Mouse (Mus musculus): ENCODE measurements at regions not wholly inside any gene's neighbourhood (a gene's known extent, or its start where the extent isn't known, plus 50 kb on each side); places are given as distances from the start of the nearest gene placed in this dataset.

- DNase-seq (ENCODE audit: low spot score in 2 of 2) = no peak
Measured at GRCm38 (mm10) chr5:148454200-148454599, 54.5 kb upstream of the Slc7a1 start.

GRCm38 (mm10) chr5:148453776-148454175, 54.1 kb upstream of the Slc7a1 start:
- DNase-seq (ENCODE audit: low spot score in 2 of 2) = no peak

- DNase-seq (ENCODE audit: low spot score in 2 of 2) = no peak
Measured at GRCm38 (mm10) chr5:148452909-148453632, 53.4 kb upstream of the Slc7a1 start.

GRCm38 (mm10) chr5:148451811-148452210, 52.1 kb upstream of the Slc7a1 start:
- peak; percentile 49 to 76 for DNase-seq (ENCODE audit: low spot score in 2 of 2)

- DNase-seq (ENCODE audit: low spot score in 2 of 2) = peak; percentile 49 to 75
Measured at GRCm38 (mm10) chr5:148450924-148451323, 51.2 kb upstream of the Slc7a1 start.
